Mouse (Mus musculus) hindbrain, embryonic 11.5 days (tissue): Measurements from ENCODE around the gene Naaladl1. TPM values are rescaled to one million over a fixed set of nuclear protein-coding genes. Genes with fewer than 3 reads are reported as not detected.
A peak's percentile ranks its signal among the peaks of the same experiment; 100 is the strongest.
"Not testable (repeated sequence)": the region's sequence is repeated elsewhere in the genome, so short reads cannot be mapped to it uniquely, and the experiment has no call there.

Source experiments
- ATAC-seq: fragments of 200-750 bp; cut with Nextera tagmentation; 2 replicates; pipeline ENCODE4 v1.8.0; 2017; ENCODE audit warnings: mild to moderate bottlenecking, moderate TSS enrichment, moderate library complexity; ENCODE audit not compliant: low FRiP score
- DNase-seq: peaks from one replicate; pipeline ENCODE4 v3.0.0-alpha.2; 2015; ENCODE audit warnings: low spot score
- H3K27ac ChIP-seq: fragments of 300-500 bp; sonication (generic); 2 replicates; pipeline ENCODE4 v1.5.1; 2014; ENCODE audit warnings: mild to moderate bottlenecking, low read depth, low read length
- H3K27me3 ChIP-seq: fragments of 300-500 bp; sonication (generic); 2 replicates; pipeline ENCODE4 v1.6.1; 2014; ENCODE audit warnings: mild to moderate bottlenecking, low read length, moderate library complexity, mixed read lengths; ENCODE audit not compliant: control insufficient read depth, insufficient read depth
- H3K36me3 ChIP-seq: fragments of 300-500 bp; sonication (generic); 2 replicates; pipeline ENCODE4 v1.6.1; 2014; ENCODE audit warnings: mild to moderate bottlenecking, low read length, moderate library complexity, mixed read lengths; ENCODE audit not compliant: control insufficient read depth, insufficient read depth
- H3K4me1 ChIP-seq: fragments of 300-500 bp; sonication (generic); replicated peaks from 2 replicates; pipeline ENCODE4 v1.6.1; 2014; ENCODE audit warnings: low read length, mixed read lengths; ENCODE audit not compliant: control insufficient read depth, insufficient read depth
- H3K4me2 ChIP-seq: fragments of 300-500 bp; sonication (generic); replicated peaks from 2 replicates; pipeline ENCODE4 v1.6.1; 2014; ENCODE audit warnings: mild to moderate bottlenecking, low read depth, low read length
- H3K4me3 ChIP-seq: fragments of 300-500 bp; sonication (generic); 2 replicates; pipeline ENCODE4 v1.5.1; 2014; ENCODE audit warnings: low read depth, low read length
- H3K9ac ChIP-seq: fragments of 300-500 bp; sonication (generic); 2 replicates; pipeline ENCODE4 v1.6.1; 2014; ENCODE audit warnings: low read depth, low read length
- H3K9me3 ChIP-seq: fragments of 300-500 bp; sonication (generic); 2 replicates; pipeline ENCODE4 v1.6.1; 2016; ENCODE audit warnings: low read length; ENCODE audit not compliant: control insufficient read depth
- WGBS: fragments of 180-500 bp; shearing (Covaris S2); extraction: QIAGEN DNeasy Blood & Tissue Kit; methylation state at CpG from one replicate; pipeline ENCODE4 v1.1.7; 2014; 5-methylcytosine and 5-hydroxymethylcytosine counted together
- polyA plus RNA-seq: library from polyadenylated mRNA; unstranded; fragments of >200 nt; fragmentation: Nextera tagmentation; extraction: Ambion mirVana; gene quantifications from 2 replicates; pipeline ENCODE4 v1.2.1, GENCODE M21; 2014

Gene Naaladl1
- polyA plus RNA-seq, 1 experiment from 2014 or later: 0.59 TPM

GRCm38 (mm10) chr19:6132171-6132827 is 26.7 kb downstream of the Naaladl1 start:
- Histone ChIP-seq H3K27me3 (no peaks in the 10 kb centered on the region), H3K4me3 (no peak overlapping the region), H3K4me2 (no peak overlapping the region; the same call in 1 of the 2 replicates), H3K9ac (no peak overlapping the region), H3K27ac (no peak overlapping the region), H3K36me3 (no peaks in the 10 kb centered on the region), H3K9me3 (no peaks in the 10 kb centered on the region), H3K4me1 (no peaks in the 10 kb centered on the region)
- WGBS: 87% methylated on average over 7 of the region's 7 CpGs
- ATAC-seq (no peak), DNase-seq (no peak)

GRCm38 (mm10) chr19:6133197-6133596 is 27.6 kb downstream of the Naaladl1 start:
- H3K4me2 ChIP-seq, H3K4me3 ChIP-seq, H3K9me3 ChIP-seq, H3K9ac ChIP-seq, H3K4me1 ChIP-seq, H3K27ac ChIP-seq, DNase-seq, ATAC-seq, H3K27me3 ChIP-seq, H3K36me3 ChIP-seq: not testable (repeated sequence)
- WGBS: 52% methylated on average over 1 of the region's 1 CpGs

GRCm38 (mm10) chr19:6136397-6136796 is 30.8 kb downstream of the Naaladl1 start:
- Histone ChIP-seq H3K4me1 (no peaks in the 10 kb centered on the region; the same call in 1 of the 2 replicates), H3K9ac (no peak overlapping the region), H3K27ac (no peak overlapping the region), H3K4me3 (no peak overlapping the region), H3K36me3 (no peaks in the 10 kb centered on the region), H3K4me2 (no peak overlapping the region), H3K9me3 (no peaks in the 10 kb centered on the region), H3K27me3 (no peaks in the 10 kb centered on the region)
- 86% methylated on average over 3 of the region's 3 CpGs for WGBS
- ATAC-seq: no peak
- DNase-seq: no peak

DNA sequence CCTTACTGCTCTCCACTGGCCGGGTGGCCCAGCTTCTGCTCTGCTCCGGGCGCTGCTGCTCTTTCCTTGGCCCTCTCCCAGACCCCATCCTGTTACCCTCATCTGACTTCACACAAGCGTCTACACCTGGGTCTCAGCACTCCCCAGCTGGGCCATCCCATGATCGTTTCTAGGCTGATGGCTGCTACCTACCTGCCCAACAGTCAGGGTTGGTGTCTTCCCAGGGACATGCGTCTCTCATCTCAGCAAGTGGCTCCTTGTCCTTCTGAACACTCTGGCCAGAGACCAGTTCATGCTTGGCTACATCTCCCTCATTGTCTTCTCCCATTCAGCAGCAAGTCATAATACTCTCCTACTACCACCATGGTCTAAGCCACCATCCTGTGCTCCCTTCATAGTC is 34.1 kb downstream of the Naaladl1 start:
- ATAC-seq: no peak
- Histone ChIP-seq H3K4me1 (no peaks in the 10 kb centered on the region; the same call in 1 of the 2 replicates), H3K9ac (peak overlapping the region; percentile 76; the same call in 1 of the 2 replicates), H3K36me3 (no peaks in the 10 kb centered on the region), H3K27me3 (no peaks in the 10 kb centered on the region), H3K4me2 (peak overlapping the region; percentile 82), H3K27ac (no peak overlapping the region), H3K9me3 (no peaks in the 10 kb centered on the region), H3K4me3 (no peak overlapping the region)
- no peak for DNase-seq
- WGBS: 95% methylated on average over 6 of the region's 6 CpGs

DNA sequence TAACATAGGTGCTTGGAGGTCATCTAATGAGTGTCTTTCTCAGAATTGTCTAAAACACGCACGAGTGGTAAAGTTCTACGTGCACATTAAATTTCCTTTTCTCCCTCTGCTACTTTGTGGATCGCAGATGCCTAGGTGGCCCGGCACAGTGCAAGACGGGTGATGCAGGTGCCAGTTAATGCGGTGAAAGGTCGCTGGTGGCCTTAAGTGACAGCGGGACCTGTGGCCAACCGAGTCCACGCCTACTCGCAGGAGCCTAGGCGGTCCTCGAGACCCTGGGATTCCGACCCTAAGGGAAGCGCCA is 34.7 kb downstream of the Naaladl1 start:
- Histone ChIP-seq H3K9ac (peak overlapping the region; percentile 76), H3K4me1 (no peaks in the 10 kb centered on the region; the same call in 1 of the 2 replicates), H3K27ac (peak overlapping the region; percentile 96), H3K27me3 (no peaks in the 10 kb centered on the region), H3K36me3 (no peaks in the 10 kb centered on the region), H3K4me3 (peak overlapping the region; percentile 56), H3K9me3 (no peaks in the 10 kb centered on the region), H3K4me2 (peak overlapping the region; percentile 82)
- ATAC-seq: no peak
- 11% methylated on average over 16 of the region's 16 CpGs for WGBS
- no peak for DNase-seq

DNA sequence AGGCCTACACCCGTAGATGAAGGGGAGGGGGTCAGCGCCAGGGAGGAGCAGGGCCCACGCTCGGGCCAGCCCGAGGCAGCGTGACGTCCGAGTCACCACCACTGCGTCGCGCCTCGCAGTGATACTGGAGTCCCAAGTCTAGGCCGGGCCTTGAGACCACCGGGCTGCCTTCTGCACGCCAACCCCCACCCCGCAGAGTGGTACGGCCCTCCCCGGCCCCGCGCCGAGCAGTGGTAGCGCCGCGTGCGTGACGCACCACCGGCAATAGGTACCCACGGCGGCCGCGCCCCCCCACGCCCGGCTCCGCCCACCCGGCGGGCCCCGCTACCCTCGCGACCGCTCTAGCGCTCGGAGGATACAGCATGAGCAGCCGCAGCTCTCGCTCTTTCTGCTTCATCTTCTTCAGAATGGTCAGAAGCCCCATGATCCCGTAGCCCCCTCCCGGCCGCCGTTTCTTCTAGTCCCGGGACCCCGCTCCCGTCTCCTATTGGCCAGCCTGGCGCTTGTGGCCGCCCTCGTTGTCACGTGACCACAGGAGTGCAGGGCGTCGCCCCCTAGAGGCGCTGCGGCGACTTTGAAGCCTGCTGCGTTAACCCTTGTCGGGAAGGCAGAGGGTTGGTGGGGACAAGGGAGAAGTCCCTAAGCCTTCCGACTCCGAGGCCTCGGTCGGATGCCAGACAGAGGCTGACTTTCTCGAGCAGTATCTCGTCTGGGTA is 35.3 kb downstream of the Naaladl1 start, which contains the start of gene Batf2:
Batf2 (plus strand) TSS at position 306 of the 716 bp plus-strand sequence.
- H3K4me3 ChIP-seq: peak within 1 kb of the TSS; percentile 56
- ATAC-seq (peak; percentile 95), DNase-seq (peak; percentile 97)
- H3K4me2 ChIP-seq: peak within 1 kb of the TSS; percentile 82
- H3K4me1 ChIP-seq: no peaks in the 10 kb centered on the region; the same call in 1 of the 2 replicates
- no peaks in the 10 kb centered on the region for H3K9me3 ChIP-seq
- H3K27me3 ChIP-seq: no peaks in the 10 kb centered on the region
- peak within 1 kb of the TSS; percentile 96 for H3K27ac ChIP-seq
- peak within 1 kb of the TSS; percentile 76 for H3K9ac ChIP-seq
- H3K36me3 ChIP-seq: no peaks in the 10 kb centered on the region
- under 1% methylated on average over 56 of the region's 68 CpGs for WGBS

GRCm38 (mm10) chr19:6141394-6141749 is 35.8 kb downstream of the Naaladl1 start, which contains the start of gene Arl2:
Gene Arl2 (minus strand): TSS chr19:6141548.
- peak within 1 kb of the TSS; percentile 56 for H3K4me3 ChIP-seq
- no peaks in the 10 kb centered on the region for H3K27me3 ChIP-seq
- peak within 1 kb of the TSS; percentile 82 for H3K4me2 ChIP-seq
- H3K36me3 ChIP-seq: no peaks in the 10 kb centered on the region
- peak; percentile 91 for DNase-seq
- no peaks in the 10 kb centered on the region for H3K9me3 ChIP-seq
- ATAC-seq: peak; percentile 82
- WGBS: under 1% methylated on average over 15 of the region's 15 CpGs
- no peaks in the 10 kb centered on the region; the same call in 1 of the 2 replicates for H3K4me1 ChIP-seq
- H3K27ac ChIP-seq: peak within 1 kb of the TSS; percentile 96
- peak within 1 kb of the TSS; percentile 76 for H3K9ac ChIP-seq

- DNase-seq (no peak), ATAC-seq (no peak)
- WGBS: 81% methylated on average over 5 of the region's 5 CpGs
- Histone ChIP-seq H3K27ac (no peak overlapping the region), H3K4me1 (no peaks in the 10 kb centered on the region; the same call in 1 of the 2 replicates), H3K9ac (no peak overlapping the region), H3K4me2 (no peak overlapping the region), H3K4me3 (no peak overlapping the region), H3K36me3 (no peaks in the 10 kb centered on the region), H3K9me3 (no peaks in the 10 kb centered on the region), H3K27me3 (no peaks in the 10 kb centered on the region)
Measured at GRCm38 (mm10) chr19:6144842-6145241, 39.3 kb downstream of the Naaladl1 start.

DNA sequence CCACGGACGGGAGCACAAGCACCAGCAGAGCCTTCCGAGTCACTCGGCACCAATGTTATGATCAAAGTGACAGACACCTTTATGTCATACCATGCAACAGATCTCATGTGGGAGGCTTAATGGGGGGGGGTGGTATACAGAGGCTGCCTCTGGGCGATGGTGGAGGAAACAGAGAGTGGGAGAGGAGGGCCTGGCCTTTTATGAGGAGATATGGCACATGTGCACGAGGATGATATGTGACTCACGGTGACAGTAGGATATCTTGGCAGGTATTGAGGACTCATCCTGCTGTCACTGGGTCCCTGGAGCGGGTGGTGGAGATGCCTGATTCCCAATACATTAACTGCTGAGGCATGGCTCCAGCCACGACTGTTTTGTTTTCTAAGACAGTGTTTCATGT is 49.6 kb downstream of the Naaladl1 start:
- Histone ChIP-seq H3K9ac (no peak overlapping the region), H3K4me2 (no peak overlapping the region), H3K4me1 (no peaks in the 10 kb centered on the region), H3K9me3 (no peaks in the 10 kb centered on the region), H3K36me3 (no peaks in the 10 kb centered on the region), H3K27me3 (no peaks in the 10 kb centered on the region), H3K4me3 (no peak overlapping the region), H3K27ac (no peak overlapping the region)
- DNase-seq (no peak), ATAC-seq (no peak)
- 89% methylated on average over 9 of the region's 9 CpGs for WGBS
